Mouse (Mus musculus) forebrain, postnatal 0 days (tissue): ENCODE measurements around the gene Mgst3. TPM values are rescaled to one million over a fixed set of nuclear protein-coding genes. Genes with fewer than 3 reads are reported as not detected.

Experiments
- ATAC-seq: fragments of 200-750 bp; cut with Nextera tagmentation; 2 replicates; pipeline ENCODE4 v1.8.0; 2017; ENCODE audit warnings: mild to moderate bottlenecking, moderate library complexity
- DNase-seq: peaks from one replicate; pipeline ENCODE4 v3.0.0-alpha.2; 2015
- H3K27ac ChIP-seq: fragments of 300-500 bp; sonication (generic); 2 replicates; pipeline ENCODE4 v1.5.1; 2014; ENCODE audit warnings: low read depth, mild to moderate bottlenecking, antibody characterized with exemption, low read length, moderate library complexity, mixed read lengths
- H3K27me3 ChIP-seq: fragments of 300-500 bp; sonication (generic); 2 replicates; pipeline ENCODE4 v1.6.1; 2014; ENCODE audit warnings: mild to moderate bottlenecking, low read length, mixed read lengths; ENCODE audit not compliant: insufficient read depth
- H3K36me3 ChIP-seq: fragments of 300-500 bp; sonication (generic); 2 replicates; pipeline ENCODE4 v1.6.1; 2014; ENCODE audit warnings: mild to moderate bottlenecking, moderate library complexity; ENCODE audit not compliant: insufficient read depth
- H3K4me1 ChIP-seq: fragments of 300-500 bp; sonication (generic); 2 replicates; pipeline ENCODE4 v1.6.1; 2014; ENCODE audit warnings: antibody characterized with exemption; ENCODE audit not compliant: insufficient read depth
- H3K4me2 ChIP-seq: fragments of 300-500 bp; sonication (generic); 2 replicates; pipeline ENCODE4 v1.6.1; 2014; ENCODE audit warnings: low read depth, mild to moderate bottlenecking, moderate library complexity
- H3K4me3 ChIP-seq: fragments of 300-500 bp; sonication (generic); 2 replicates; pipeline ENCODE4 v1.5.1; 2014; ENCODE audit warnings: low read depth, low read length, mixed read lengths
- H3K9ac ChIP-seq: fragments of 300-500 bp; sonication (generic); 2 replicates; pipeline ENCODE4 v1.6.1; 2014; ENCODE audit warnings: mild to moderate bottlenecking
- H3K9me3 ChIP-seq: fragments of 300-500 bp; sonication (generic); 2 replicates; pipeline ENCODE4 v1.6.1; 2016; ENCODE audit warnings: low read length
- CTCF ChIP-seq: sonication (generic); IDR thresholded peaks from 2 replicates; pipeline ENCODE4 v1.5.1; 2016; ENCODE audit warnings: antibody characterized with exemption, control low read depth, low read depth
- WGBS: fragments of 180-500 bp; shearing (Covaris S2); extraction: QIAGEN DNeasy Blood & Tissue Kit; methylation state at CpG from one replicate; pipeline ENCODE4 v1.1.7; 2014; 5-methylcytosine and 5-hydroxymethylcytosine counted together
- polyA plus RNA-seq: library from polyadenylated mRNA; unstranded; fragments of >200 nt; fragmentation: Nextera tagmentation; extraction: Ambion mirVana; gene quantifications from 2 replicates; pipeline ENCODE4 v1.2.1, GENCODE M21; 2015
- total RNA-seq: library from RNA; depleted of rRNA; stranded (reverse); fragments of >200 nt; gene quantifications from 2 replicates; pipeline ENCODE4 v1.2.3, GENCODE M21; 2014

The Mgst3 gene
- total and polyA plus RNA-seq, 2 experiments from 2014 or later, result 192 to 243 TPM

DNA sequence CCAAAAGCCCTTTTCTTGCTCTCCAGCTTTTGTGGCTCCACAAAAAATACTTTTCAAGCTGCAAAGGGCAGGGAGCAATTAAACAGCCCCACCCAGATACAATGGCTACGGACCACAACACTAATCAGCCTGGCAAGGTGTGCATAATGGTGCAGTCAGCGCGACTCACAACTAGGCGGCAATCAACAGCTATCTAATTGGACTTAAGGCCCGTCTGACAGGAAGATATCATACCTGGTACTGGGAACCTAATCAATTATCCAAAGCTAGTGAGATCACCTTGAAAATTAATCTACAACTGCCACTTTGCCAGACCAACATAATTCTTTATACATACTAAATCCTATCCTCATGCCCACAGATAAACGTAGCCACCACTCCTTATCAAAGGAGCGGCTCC lies 11.3 kb downstream of the Mgst3 start:
- H3K27ac ChIP-seq, result no peak overlapping the region
- H3K4me3 ChIP-seq, result no peak overlapping the region
- ATAC-seq (no peak), DNase-seq (no peak)
- H3K9me3 ChIP-seq, result no peaks in the 10 kb centered on the region
- no peaks in the 10 kb centered on the region for H3K4me1 ChIP-seq
- no peaks in the 10 kb centered on the region for H3K27me3 ChIP-seq
- no peak overlapping the region for H3K4me2 ChIP-seq
- no peaks in the 10 kb centered on the region for H3K36me3 ChIP-seq
- WGBS, result 81% methylated on average over 7 of the region's 7 CpGs
- TF ChIP-seq CTCF, result no peak
- H3K9ac ChIP-seq, result no peak overlapping the region

DNA sequence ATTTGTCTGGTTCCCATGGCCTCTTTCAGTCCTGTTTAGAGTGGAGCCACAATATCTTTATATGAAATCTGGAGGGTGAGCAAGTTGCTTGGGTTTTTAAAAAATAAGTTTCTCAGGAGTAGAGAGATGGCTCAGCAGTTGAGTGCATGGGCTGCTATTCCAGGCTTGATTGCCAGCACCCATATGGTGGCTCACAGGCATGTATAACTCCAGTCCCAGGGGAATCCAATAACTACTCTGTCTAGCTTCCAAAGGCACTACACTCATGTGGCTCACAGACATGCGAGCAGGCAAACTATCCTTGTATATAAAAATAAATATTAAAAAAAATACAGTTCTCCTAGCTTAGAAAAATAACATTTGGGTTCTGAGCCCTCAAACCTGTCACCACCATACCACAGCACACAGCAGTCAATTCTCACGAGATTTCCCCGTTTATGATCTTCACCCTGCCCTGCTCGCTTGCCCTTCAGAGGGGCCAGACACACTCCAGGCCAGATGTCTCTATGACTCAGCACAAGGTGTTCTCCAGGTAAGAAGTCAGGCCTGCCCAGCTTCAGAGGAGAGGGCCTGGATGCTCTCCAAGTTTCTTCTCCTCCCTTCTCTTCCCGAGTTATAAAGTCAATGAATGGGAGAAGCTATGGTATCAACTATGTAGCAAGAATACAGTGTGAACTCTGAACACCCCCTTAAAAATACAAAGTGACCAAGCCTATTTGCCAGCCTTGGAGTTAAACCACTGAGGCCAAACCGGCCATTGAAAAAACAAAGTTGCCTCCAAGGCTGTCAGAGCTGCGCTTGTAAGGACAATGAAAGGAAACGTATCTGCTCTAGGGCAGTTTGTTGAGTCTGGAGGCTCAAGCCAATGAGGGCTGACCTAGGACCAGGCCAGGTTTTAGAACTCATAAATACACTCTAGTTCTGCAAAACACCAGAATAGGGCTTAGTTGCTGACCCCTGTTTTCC lies 12.3 kb downstream of the Mgst3 start:
- Histone ChIP-seq H3K36me3 (peaks cover 3% of the 10 kb centered on the region; the same call in 1 of the 2 replicates), H3K4me3 (no peak overlapping the region), H3K27ac (no peak overlapping the region), H3K27me3 (no peaks in the 10 kb centered on the region), H3K4me2 (no peak overlapping the region), H3K9ac (no peak overlapping the region), H3K9me3 (no peaks in the 10 kb centered on the region), H3K4me1 (no peaks in the 10 kb centered on the region)
- DNase-seq, result peak; percentile 51
- no peak for TF ChIP-seq CTCF
- ATAC-seq, result peak; percentile 74
- 77% methylated on average over 8 of the region's 8 CpGs for WGBS

- TF ChIP-seq CTCF, result no peak
- Histone ChIP-seq H3K4me2 (no peak overlapping the region), H3K27me3 (no peaks in the 10 kb centered on the region), H3K4me1 (no peaks in the 10 kb centered on the region), H3K9ac (no peak overlapping the region), H3K9me3 (no peaks in the 10 kb centered on the region), H3K36me3 (peaks cover 10% of the 10 kb centered on the region; the same call in 1 of the 2 replicates), H3K4me3 (no peak overlapping the region), H3K27ac (no peak overlapping the region)
- DNase-seq (no peak), ATAC-seq (no peak)
- 81% methylated on average over 2 of the region's 2 CpGs for WGBS
Observed at GRCm38 (mm10) chr1:167380223-167380622, 13.4 kb downstream of the Mgst3 start.

GRCm38 (mm10) chr1:167379751-167380150 lies 13.9 kb downstream of the Mgst3 start:
- H3K27me3 ChIP-seq, result no peaks in the 10 kb centered on the region
- 75% methylated on average over 5 of the region's 5 CpGs for WGBS
- peaks cover 10% of the 10 kb centered on the region; the same call in 1 of the 2 replicates for H3K36me3 ChIP-seq
- no peak for TF ChIP-seq CTCF
- H3K27ac ChIP-seq, result no peak overlapping the region
- ATAC-seq, result no peak
- H3K9me3 ChIP-seq, result no peaks in the 10 kb centered on the region
- no peak for DNase-seq
- H3K4me1 ChIP-seq, result no peaks in the 10 kb centered on the region
- no peak overlapping the region for H3K4me2 ChIP-seq
- no peak overlapping the region for H3K9ac ChIP-seq
- no peak overlapping the region for H3K4me3 ChIP-seq

GRCm38 (mm10) chr1:167378019-167378418 lies 15.6 kb downstream of the Mgst3 start:
- Histone ChIP-seq H3K9ac (no peak overlapping the region), H3K27me3 (no peaks in the 10 kb centered on the region), H3K36me3 (peaks cover 10% of the 10 kb centered on the region; the same call in 1 of the 2 replicates), H3K9me3 (no peaks in the 10 kb centered on the region), H3K27ac (no peak overlapping the region), H3K4me2 (no peak overlapping the region), H3K4me1 (no peaks in the 10 kb centered on the region), H3K4me3 (no peak overlapping the region)
- 55% methylated on average over 6 of the region's 6 CpGs for WGBS
- no peak for TF ChIP-seq CTCF
- DNase-seq (no peak), ATAC-seq (no peak)

- no peak for ATAC-seq
- Histone ChIP-seq H3K27ac (no peak overlapping the region), H3K27me3 (no peaks in the 10 kb centered on the region), H3K9ac (no peak overlapping the region), H3K9me3 (no peaks in the 10 kb centered on the region), H3K4me1 (no peaks in the 10 kb centered on the region), H3K4me2 (no peak overlapping the region), H3K4me3 (no peak overlapping the region), H3K36me3 (peaks cover 23% of the 10 kb centered on the region)
- no peak for DNase-seq
- no peak for TF ChIP-seq CTCF
- WGBS, result 62% methylated on average over 2 of the region's 2 CpGs
Observed at GRCm38 (mm10) chr1:167374942-167375341, 18.7 kb downstream of the Mgst3 start.
